Mouse (Mus musculus) liver, embryonic 14.5 days (tissue): ENCODE data around the gene Apobec1.
"Not testable (repeated sequence)": the region's sequence is repeated elsewhere in the genome, so short reads cannot be mapped to it uniquely, and the experiment has no call there.

Experiments
- CTCF ChIP-seq: IDR thresholded peaks from 2 replicates; pipeline ENCODE4 v1.5.1; 2016; ENCODE audit warnings: antibody characterized with exemption, low read depth, control low read depth
- EP300 ChIP-seq: IDR thresholded peaks from 2 replicates; pipeline ENCODE4 v1.6.1; 2016; ENCODE audit warnings: antibody characterized with exemption, low read depth

- TF ChIP-seq EP300, CTCF: not testable (repeated sequence)
These were observed 35.3 kb upstream of the Apobec1 start for GRCm38 (mm10) chr6:122637566-122637965.
